Mouse (Mus musculus) CH12.LX (cell line): ENCODE data around the gene Ap4m1.

Experiments
- CTCF ChIP-seq, 2 experiments: IDR thresholded peaks in 1 of 2; conservative IDR thresholded peaks in 1 of 2; 2 replicates each; pipeline ENCODE4 v1.5.1; 2011 to 2012; ENCODE audit warnings: low read depth in 2 of 2, low read length in 2 of 2, improper control_type of control experiment in 1 of 2, inconsistent platforms in 1 of 2, mild to moderate bottlenecking in 1 of 2, moderate library complexity in 1 of 2
- E2F4 ChIP-seq: IDR thresholded peaks from 2 replicates; pipeline ENCODE4 v1.6.1; 2011; ENCODE audit warnings: low read depth, low read length, improper control_type of control experiment; ENCODE audit not compliant: insufficient replicate concordance
- POLR2A ChIP-seq: IDR thresholded peaks from 2 replicates; pipeline ENCODE4 v1.6.1; 2011; ENCODE audit warnings: low read depth, mild to moderate bottlenecking, improper control_type of control experiment, low read length
- POLR2AphosphoS2 ChIP-seq: IDR thresholded peaks from 2 replicates; pipeline ENCODE4 v1.6.1; 2011; ENCODE audit warnings: low read depth, low read length, improper control_type of control experiment

- TF ChIP-seq POLR2AphosphoS2 (no peak), CTCF (conservative IDR thresholded peaks at IDR 0.05 in 1 of 2, IDR thresholded peaks at IDR 0.05 in 1 of 2; ENCODE audit: low read depth in 2 of 2, low read length in 2 of 2) (no peak), POLR2A (no peak), E2F4 (no peak)
Measured at GRCm38 (mm10) chr5:138194755-138195345, 23.0 kb downstream of the Ap4m1 start.
